Mouse (Mus musculus): ENCODE results near the gene Dgat2. TPM values are rescaled to one million over a fixed set of nuclear protein-coding genes. Genes with fewer than 3 reads are reported as not detected.

Dgat2 gene
- polyA plus RNA-seq, 1 experiment: 0.56 TPM

DNA sequence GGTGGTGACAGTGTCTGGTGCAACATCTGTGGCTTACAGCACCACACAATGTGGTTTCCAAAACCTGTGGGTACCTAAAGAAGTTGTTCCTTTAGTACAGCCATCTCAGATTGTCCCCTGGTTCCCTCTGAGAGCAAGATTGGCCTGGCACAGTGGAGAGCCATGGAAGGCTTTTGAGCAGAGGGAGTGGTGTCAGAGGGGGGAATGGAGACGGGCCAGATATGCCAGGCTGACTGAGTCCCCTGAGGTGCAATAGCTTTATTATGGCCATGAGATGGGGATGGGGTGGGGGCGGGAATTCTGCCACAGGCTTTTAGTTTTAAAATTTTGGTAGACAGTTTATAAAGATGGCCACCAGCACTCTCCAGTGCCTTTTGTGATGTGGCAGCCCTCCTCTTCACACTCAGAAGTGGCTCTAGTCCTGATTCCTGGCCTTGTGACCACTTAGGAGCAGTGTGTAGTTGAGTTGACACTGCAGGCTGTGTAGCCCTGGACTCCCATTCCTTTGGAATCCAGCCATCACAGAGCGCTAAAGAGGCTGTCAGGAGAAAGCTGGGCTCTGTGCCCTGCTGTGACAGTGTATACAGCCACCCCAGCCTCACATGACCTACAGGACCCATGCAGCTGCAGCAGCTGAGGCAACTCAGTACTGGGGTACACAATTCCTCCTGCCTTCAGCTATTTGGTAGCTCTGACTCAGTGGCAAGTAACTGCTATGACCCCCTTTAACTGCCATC is 35.0 kb upstream of the Dgat2 start:
- H3K4me3 ChIP-seq (ENCODE audit: insufficient read depth, low read length): no peak overlapping the region
- no peak for TF ChIP-seq CTCF (IDR thresholded peaks at IDR 0.05; ENCODE audit: low read depth, low read length)
- no peak for TF ChIP-seq POLR2A (IDR thresholded peaks at IDR 0.05; ENCODE audit: borderline replicate concordance, low read depth, low read length)
- H3K27ac ChIP-seq (ENCODE audit: insufficient read depth, low read depth, low read length): no peak overlapping the region
- H3K4me1 ChIP-seq (ENCODE audit: control insufficient read depth, insufficient read depth, low read length): peaks cover 17% of the 10 kb centered on the region

DNA sequence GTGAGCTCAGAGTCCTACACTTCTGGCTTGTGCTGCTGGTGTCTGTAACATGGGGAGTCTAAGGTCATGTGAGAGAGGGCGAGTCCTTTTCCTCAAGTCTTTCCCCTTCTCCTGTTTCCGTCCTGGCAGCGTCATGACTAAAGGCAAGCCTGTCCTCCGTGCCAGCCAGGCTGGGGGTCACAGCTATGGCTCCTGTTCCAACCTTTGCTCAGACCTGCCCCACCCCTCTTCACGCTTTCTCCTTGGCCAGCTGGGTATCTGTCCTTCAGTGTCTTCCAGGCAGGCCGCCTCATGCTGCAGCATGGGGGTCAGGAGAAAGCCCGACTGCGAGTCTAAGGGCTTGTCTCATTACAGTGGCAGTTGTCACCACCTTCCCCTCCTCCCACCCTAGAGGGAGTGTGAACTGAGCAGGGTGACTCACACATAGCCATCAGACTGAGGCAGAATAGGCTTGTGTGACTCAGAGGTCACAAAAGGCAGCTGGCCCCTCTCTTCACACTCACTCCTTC is 32.9 kb upstream of the Dgat2 start:
- Histone ChIP-seq H3K27ac (ENCODE audit: insufficient read depth, low read depth, low read length) (no peak overlapping the region), H3K4me1 (ENCODE audit: control insufficient read depth, insufficient read depth, low read length) (peaks cover 17% of the 10 kb centered on the region), H3K4me3 (ENCODE audit: insufficient read depth, low read length) (no peak overlapping the region)
- no peak for TF ChIP-seq CTCF (IDR thresholded peaks at IDR 0.05; ENCODE audit: low read depth, low read length)
- TF ChIP-seq POLR2A (IDR thresholded peaks at IDR 0.05; ENCODE audit: borderline replicate concordance, low read depth, low read length): no peak

DNA sequence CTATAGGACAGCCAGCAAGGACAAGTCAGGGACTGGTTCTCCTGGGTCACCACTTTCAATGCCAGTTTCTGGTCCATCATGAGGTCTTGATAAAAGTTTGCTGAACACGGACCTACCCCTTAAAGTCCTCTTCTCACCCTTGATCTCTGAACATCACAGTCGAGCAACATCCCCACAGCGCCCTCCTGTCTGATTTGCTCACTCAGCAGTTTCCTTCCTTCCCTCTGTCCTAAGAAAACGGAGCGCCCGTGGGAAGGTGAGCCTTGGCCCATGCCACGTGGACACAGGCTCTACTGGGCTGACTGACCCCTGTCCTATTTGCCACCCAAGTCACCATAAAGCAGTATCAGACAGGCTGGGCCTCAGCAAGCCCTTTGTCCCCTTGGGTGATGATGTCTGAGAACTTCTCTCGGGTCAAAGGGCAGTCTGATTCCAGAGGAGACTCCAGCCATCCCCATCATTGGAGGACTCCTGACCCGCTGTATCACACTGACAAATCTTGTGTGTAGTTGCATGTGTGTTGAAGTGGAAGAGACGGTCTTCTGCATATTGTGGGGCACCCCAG is 32.2 kb upstream of the Dgat2 start:
- Histone ChIP-seq H3K4me3 (ENCODE audit: insufficient read depth, low read length) (no peak overlapping the region), H3K27ac (ENCODE audit: insufficient read depth, low read depth, low read length) (no peak overlapping the region)

DNA sequence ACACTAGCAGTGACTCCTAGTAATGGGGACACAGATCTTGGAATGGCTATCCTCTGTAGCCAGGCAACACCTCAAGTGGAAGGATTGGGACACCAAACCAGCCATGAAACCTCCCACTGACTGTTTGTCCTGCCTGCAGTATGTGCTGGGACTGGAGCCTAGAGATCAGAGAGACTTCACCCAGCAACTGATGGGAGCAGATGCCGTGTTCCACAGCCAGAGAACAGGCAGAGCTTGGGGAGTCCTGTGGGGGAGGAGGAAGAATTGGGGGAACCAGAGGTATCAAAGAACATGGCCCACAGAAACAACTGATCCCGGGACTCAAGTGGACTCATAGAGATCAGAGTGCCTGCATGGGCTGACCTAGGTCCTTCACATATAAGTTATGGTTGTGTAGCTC is 31.2 kb upstream of the Dgat2 start:
- Histone ChIP-seq H3K4me3 (ENCODE audit: insufficient read depth, low read length) (no peak overlapping the region), H3K27ac (ENCODE audit: insufficient read depth, low read depth, low read length) (no peak overlapping the region), H3K4me1 (ENCODE audit: control insufficient read depth, insufficient read depth, low read length) (peaks cover 17% of the 10 kb centered on the region)
- TF ChIP-seq CTCF (IDR thresholded peaks at IDR 0.05; ENCODE audit: low read depth, low read length) (no peak), POLR2A (IDR thresholded peaks at IDR 0.05; ENCODE audit: borderline replicate concordance, low read depth, low read length) (no peak)

More for the DNA sequence above, 32.2 kb upstream of the Dgat2 start:
- peaks cover 17% of the 10 kb centered on the region for H3K4me1 ChIP-seq (ENCODE audit: control insufficient read depth, insufficient read depth, low read length)
- TF ChIP-seq POLR2A (IDR thresholded peaks at IDR 0.05; ENCODE audit: borderline replicate concordance, low read depth, low read length): no peak
- no peak for TF ChIP-seq CTCF (IDR thresholded peaks at IDR 0.05; ENCODE audit: low read depth, low read length)

DNA sequence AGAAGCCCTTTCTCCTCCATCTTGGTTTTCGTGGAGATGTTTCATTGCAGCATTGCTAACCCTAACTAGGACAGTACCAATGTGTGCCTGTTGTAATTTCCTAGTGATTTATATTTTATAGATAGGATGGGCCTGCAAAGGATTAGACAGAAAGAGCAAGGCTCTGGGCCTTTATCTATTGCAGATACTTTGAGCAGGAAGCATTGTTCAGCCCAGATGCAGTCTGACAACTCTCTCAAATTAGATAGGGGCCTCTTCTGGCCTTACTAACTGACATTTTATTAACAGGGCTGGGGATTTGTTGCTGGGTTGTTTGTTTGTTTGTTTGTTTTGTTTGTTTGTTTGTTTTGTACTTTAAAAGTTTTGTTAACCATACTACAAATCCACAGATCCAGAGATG is 30.5 kb upstream of the Dgat2 start:
- TF ChIP-seq CTCF (IDR thresholded peaks at IDR 0.05; ENCODE audit: low read depth, low read length) (no peak), POLR2A (IDR thresholded peaks at IDR 0.05; ENCODE audit: borderline replicate concordance, low read depth, low read length) (no peak)
- Histone ChIP-seq H3K4me1 (ENCODE audit: control insufficient read depth, insufficient read depth, low read length) (peaks cover 17% of the 10 kb centered on the region), H3K4me3 (ENCODE audit: insufficient read depth, low read length) (no peak overlapping the region), H3K27ac (ENCODE audit: insufficient read depth, low read depth, low read length) (no peak overlapping the region)

DNA sequence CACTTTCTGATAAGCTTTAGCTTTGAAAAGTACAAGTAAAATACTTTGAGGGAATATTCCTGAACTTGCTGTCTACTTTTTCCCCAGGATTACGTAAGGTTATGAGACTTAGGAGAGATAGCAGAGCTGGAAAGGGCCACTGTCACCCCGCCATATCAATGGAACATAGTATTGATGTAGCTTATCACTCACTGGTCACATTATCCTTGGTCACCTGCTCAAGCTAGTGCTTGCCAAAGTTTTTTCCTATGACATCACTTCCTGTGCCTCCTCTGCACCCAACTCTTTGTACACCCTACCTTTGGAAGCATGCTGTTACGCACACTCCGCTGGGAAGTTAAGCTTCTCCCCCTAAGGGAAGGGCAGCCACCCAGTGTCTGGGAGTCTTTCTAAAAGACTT is 26.2 kb upstream of the Dgat2 start:
- no peak for TF ChIP-seq POLR2A (IDR thresholded peaks at IDR 0.05; ENCODE audit: borderline replicate concordance, low read depth, low read length)
- no peak for TF ChIP-seq CTCF (IDR thresholded peaks at IDR 0.05; ENCODE audit: low read depth, low read length)
- H3K4me1 ChIP-seq (ENCODE audit: control insufficient read depth, insufficient read depth, low read length): no peaks in the 10 kb centered on the region
- H3K27ac ChIP-seq (ENCODE audit: insufficient read depth, low read depth, low read length): no peak overlapping the region
- no peak overlapping the region for H3K4me3 ChIP-seq (ENCODE audit: insufficient read depth, low read length)

DNA sequence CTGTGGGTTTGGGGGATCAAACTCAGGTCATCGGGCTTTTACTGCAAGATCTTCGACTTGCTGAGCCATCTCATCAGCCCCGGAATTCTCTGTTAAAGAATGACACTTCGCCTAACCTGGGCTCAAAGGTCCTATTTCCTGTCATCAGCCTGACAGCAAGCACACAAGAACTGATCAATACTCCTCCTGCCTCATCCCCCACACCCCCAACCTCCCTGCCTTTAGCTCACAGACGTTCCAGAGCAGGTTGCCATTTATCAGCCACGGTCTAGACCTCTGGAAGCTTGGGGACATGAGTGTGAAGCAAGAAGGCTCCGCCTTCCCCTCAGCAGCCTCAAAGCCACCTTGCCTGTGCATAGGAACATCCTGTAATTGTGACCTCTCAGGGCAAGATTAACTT is 23.8 kb upstream of the Dgat2 start:
- TF ChIP-seq POLR2A (IDR thresholded peaks at IDR 0.05; ENCODE audit: borderline replicate concordance, low read depth, low read length): no peak
- TF ChIP-seq CTCF (IDR thresholded peaks at IDR 0.05; ENCODE audit: low read depth, low read length): no peak
- Histone ChIP-seq H3K4me1 (ENCODE audit: control insufficient read depth, insufficient read depth, low read length) (no peaks in the 10 kb centered on the region), H3K4me3 (ENCODE audit: insufficient read depth, low read length) (no peak overlapping the region), H3K27ac (ENCODE audit: insufficient read depth, low read depth, low read length) (no peak overlapping the region)

DNA sequence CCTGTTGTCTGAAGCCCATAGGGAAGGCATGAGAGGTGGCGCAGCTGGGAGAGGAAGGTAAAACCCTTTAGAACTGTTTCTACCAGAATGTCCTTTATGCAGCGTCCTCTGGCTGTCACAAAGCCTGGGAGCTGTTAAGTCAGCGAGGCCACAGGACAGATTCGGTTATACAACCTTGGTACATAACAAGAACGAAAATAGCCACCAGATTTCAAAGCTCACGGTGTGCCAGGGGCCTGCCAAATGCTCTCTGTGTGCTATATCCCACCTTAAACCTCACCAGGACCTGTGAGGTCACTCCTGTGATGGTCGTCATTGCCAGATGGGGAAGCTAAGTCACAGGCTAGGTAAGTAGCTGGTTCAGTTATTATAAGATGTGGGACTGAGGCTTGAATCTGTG is 19.6 kb upstream of the Dgat2 start:
- no peak overlapping the region for H3K4me3 ChIP-seq (ENCODE audit: insufficient read depth, low read length)
- H3K4me1 ChIP-seq (ENCODE audit: control insufficient read depth, insufficient read depth, low read length): peaks cover 11% of the 10 kb centered on the region
- H3K27ac ChIP-seq (ENCODE audit: insufficient read depth, low read depth, low read length): no peak overlapping the region
- TF ChIP-seq POLR2A (IDR thresholded peaks at IDR 0.05; ENCODE audit: borderline replicate concordance, low read depth, low read length) (no peak), CTCF (IDR thresholded peaks at IDR 0.05; ENCODE audit: low read depth, low read length) (no peak)

DNA sequence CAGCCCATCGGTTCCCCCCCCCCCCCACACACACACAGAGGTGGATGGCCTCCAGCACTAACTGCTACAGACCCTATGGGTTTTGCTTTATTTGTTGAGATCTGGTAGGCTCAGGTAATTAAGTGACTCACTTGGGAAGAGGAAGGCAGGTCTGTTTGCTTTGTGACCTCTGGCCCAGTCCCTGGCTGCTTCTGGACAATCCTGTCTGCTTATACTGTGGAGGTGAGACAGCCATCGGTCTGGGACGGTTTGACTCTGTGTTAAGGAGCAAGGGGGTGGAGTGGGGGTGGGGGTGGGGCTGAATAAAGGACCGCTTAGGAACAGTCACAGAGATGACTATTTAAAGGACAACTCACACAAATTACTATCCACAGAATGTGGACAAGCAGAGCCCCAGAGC is 17.8 kb upstream of the Dgat2 start:
- Histone ChIP-seq H3K4me3 (ENCODE audit: insufficient read depth, low read length) (no peak overlapping the region), H3K4me1 (ENCODE audit: control insufficient read depth, insufficient read depth, low read length) (peaks cover 11% of the 10 kb centered on the region), H3K27ac (ENCODE audit: insufficient read depth, low read depth, low read length) (no peak overlapping the region)
- TF ChIP-seq CTCF (IDR thresholded peaks at IDR 0.05; ENCODE audit: low read depth, low read length) (no peak), POLR2A (IDR thresholded peaks at IDR 0.05; ENCODE audit: borderline replicate concordance, low read depth, low read length) (no peak)

DNA sequence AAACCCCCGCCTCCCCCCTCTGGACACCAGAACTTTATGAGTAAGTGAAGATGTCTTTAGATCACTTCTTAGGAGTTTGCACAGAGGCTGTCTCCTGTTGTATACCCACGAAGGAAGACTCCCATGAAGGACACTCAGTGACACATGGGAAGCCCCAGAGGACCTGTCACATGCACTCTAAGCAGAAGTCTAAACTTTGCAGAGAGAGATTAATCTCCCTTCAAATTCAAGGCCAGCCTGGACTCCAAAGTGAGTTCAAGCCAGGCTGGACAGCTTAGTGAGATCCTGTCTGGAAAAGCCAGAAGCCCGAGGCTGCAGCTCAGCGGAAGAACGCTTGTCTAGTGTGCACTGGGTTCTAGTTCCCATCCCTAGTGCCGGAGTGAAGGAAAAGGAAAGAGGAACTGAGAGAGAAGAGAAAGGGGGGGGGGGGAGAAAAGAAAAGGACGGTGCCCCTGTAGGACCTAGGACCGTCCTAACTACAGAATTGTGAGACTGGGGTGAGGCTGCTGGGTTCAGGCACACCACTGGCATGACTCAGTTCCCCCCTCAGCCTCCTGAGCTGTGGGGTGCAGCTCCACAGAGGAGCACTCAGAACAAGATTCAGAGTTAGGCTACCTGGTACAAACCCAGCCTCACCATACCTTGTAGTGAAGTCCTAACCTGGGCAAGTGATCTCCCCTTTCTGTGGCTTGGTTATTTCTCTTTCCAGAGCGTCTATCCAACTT is 17.1 kb upstream of the Dgat2 start:
- no peak overlapping the region for H3K27ac ChIP-seq (ENCODE audit: insufficient read depth, low read depth, low read length)

More for the DNA sequence above, 17.1 kb upstream of the Dgat2 start:
- Histone ChIP-seq H3K4me1 (ENCODE audit: control insufficient read depth, insufficient read depth, low read length) (peaks cover 11% of the 10 kb centered on the region), H3K4me3 (ENCODE audit: insufficient read depth, low read length) (no peak overlapping the region)
- TF ChIP-seq CTCF (IDR thresholded peaks at IDR 0.05; ENCODE audit: low read depth, low read length) (no peak), POLR2A (IDR thresholded peaks at IDR 0.05; ENCODE audit: borderline replicate concordance, low read depth, low read length) (no peak)

All from bone marrow macrophage, adult 2 months (primary cell).